14 mouse cellular contexts compared by ENCODE assay signal in the genomic region with DNA sequence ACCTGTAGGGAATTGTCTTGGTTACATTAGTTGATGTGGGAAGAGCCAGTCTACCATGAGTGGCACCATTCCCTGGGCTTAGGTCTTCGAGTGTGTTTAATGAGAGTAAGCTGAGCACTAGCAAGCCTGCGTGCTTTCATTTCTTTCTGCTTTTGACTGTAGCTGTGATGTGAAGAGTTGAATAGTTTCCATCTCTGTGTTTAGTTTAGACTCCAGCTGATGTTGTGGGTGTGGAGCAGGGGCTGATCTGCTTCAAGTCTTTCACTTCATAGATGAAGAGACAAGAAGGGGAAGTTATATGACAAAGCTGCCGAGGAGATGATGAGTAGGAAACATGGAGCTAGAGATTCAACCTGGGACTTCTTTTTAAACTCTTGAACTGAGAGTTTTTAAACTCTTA.
DNase-seq lines count a peak whose midpoint lies in the region.
"Had no signal": no experiment of that assay in that cellular context is flagged by ENCODE, and none has a peak within 500 bp of the region (broad histone marks: within the 10 kb centered on the region; RNA-seq: fewer than 3 reads in every experiment).

No protein-coding gene starts in this region.

- DNase-seq in heart, adult 11 months = peak; percentile 39
- no peak for DNase-seq in heart, adult 18-20 months
- DNase-seq in right cerebral cortex, adult 2 months (ENCODE audit: low spot score in 2 of 2) = peak; percentile 7 to 9
- DNase-seq in right cerebral cortex, postnatal 36 days (ENCODE audit: low spot score in 2 of 2) = no peak
- DNase-seq in thymus, postnatal 36 days = no peak
- DNase-seq: adrenal gland, adult 2 months; adrenal gland, postnatal 10 days; adrenal gland, postnatal 25 days; cerebellum, adult 11-12 months; cerebellum, adult 2 months; cerebellum, adult 9-10 months; cerebellum, postnatal 10 days; cerebellum, postnatal 25 days; forebrain, postnatal 0 days had no signal

Comparison
In these comparisons a context has a peak if more than half of its experiments do, and no peak if none do; other contexts are left out.
1. DNase-seq: peak in heart, adult 11 months (single experiment) and right cerebral cortex, adult 2 months (2 of 2); none in heart, adult 18-20 months (0 of 2), right cerebral cortex, postnatal 36 days (0 of 2) and thymus, postnatal 36 days (0 of 2).